ENCODE assay signal across 8 mouse cellular contexts in the genomic region with DNA sequence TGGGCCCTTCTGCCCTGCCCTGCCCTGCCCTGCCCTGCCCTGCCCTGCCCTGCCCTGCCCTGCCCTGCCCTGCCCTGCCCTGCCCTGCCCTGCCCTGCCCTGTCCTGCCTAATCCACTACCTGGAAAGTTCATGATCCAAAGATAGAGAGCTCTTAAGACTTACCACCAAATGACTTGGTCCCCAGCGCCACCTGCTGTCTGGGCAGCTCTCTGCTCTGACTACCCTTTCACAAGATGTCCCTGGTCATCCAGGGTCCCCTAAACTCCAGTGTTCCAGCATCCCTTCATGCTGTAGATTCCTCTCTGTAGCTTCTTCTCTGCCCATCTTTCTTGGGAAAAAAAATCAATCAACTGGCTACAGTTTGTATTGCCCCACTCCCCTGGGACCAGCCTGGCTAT. TPM values are rescaled to one million over a fixed set of nuclear protein-coding genes. Genes with fewer than 3 reads are reported as not detected.
DNase-seq lines count a peak whose midpoint lies in the region; ATAC-seq and TF ChIP-seq lines count a peak whose summit lies in the region.

No protein-coding gene starts in this region.

- H3K36me3 ChIP-seq in kidney, embryonic 16.5 days (ENCODE audit: insufficient read depth, low read length): no peaks in the 10 kb centered on the region
- no peaks in the 10 kb centered on the region for H3K36me3 ChIP-seq in lung, postnatal 0 days (ENCODE audit: insufficient read depth, low read length)
- H3K36me3 ChIP-seq in thymus, adult 2 months (ENCODE audit: control insufficient read depth, insufficient read depth, low read length): no peaks in the 10 kb centered on the region

- H3K4me3 ChIP-seq in kidney, embryonic 16.5 days (ENCODE audit: low read length): no peak overlapping the region
- H3K4me3 ChIP-seq in lung, postnatal 0 days (ENCODE audit: low read depth, low read length): no peak overlapping the region
- no peak overlapping the region for H3K4me3 ChIP-seq in thymus, adult 2 months (ENCODE audit: control insufficient read depth, insufficient read depth, low read length)

- 27% methylated on average over 1 of the region's 1 CpGs for WGBS in kidney, embryonic 16.5 days
- 13% methylated on average over 1 of the region's 1 CpGs for WGBS in lung, postnatal 0 days
- 29% methylated on average over 1 of the region's 1 CpGs for WGBS in thymus, adult 2 months

- no peak for TF ChIP-seq EP300 in lung, postnatal 0 days (IDR thresholded peaks at IDR 0.05)

- H3K27ac ChIP-seq in kidney, embryonic 16.5 days (ENCODE audit: low read length): no peak overlapping the region
- H3K27ac ChIP-seq in lung, postnatal 0 days (ENCODE audit: low read length): no peak overlapping the region
- H3K27ac ChIP-seq in thymus, adult 2 months (ENCODE audit: control insufficient read depth, insufficient read depth, low read length): no peak overlapping the region

- ATAC-seq in kidney, embryonic 16.5 days (ENCODE audit: low FRiP score, low TSS enrichment): no peak
- peak; percentile 39 to 59; a peak in 1 of 4 replicates for ATAC-seq in hematopoietic stem cell, adult 5-6 weeks (replicated peaks in 1 of 2; ENCODE audit: insufficient read depth in 1 of 2, low FRiP score in 2 of 2, low TSS enrichment in 1 of 2, low read depth in 1 of 2, poor library complexity in 2 of 2, severe bottlenecking in 2 of 2)
- ATAC-seq in lung, postnatal 0 days: no peak

- no peaks in the 10 kb centered on the region for H3K4me1 ChIP-seq in kidney, embryonic 16.5 days (ENCODE audit: insufficient read depth, low read length)
- no peaks in the 10 kb centered on the region for H3K4me1 ChIP-seq in lung, postnatal 0 days (ENCODE audit: insufficient read depth, low read depth, low read length)
- no peaks in the 10 kb centered on the region for H3K4me1 ChIP-seq in thymus, adult 2 months (replicated peaks; ENCODE audit: control insufficient read depth, insufficient read depth, low read length)

- peak; percentile 48 for DNase-seq in kidney, adult 18-20 months
- peak; percentile 21 for DNase-seq in NIH3T3 (ENCODE audit: low read depth)
- peak; percentile 7 for DNase-seq in cerebellum, adult 11-12 months
- peak; percentile 43 for DNase-seq in lung, postnatal 0 days (ENCODE audit: low spot score)
- DNase-seq in thymus, adult 2 months: no peak
- no peak for DNase-seq in T-cell, adult 2 months (ENCODE audit: low spot score)

- H3K9me3 ChIP-seq in kidney, embryonic 16.5 days (ENCODE audit: low read length): no peaks in the 10 kb centered on the region
- no peaks in the 10 kb centered on the region for H3K9me3 ChIP-seq in lung, postnatal 0 days (ENCODE audit: low read length)

- peak; percentile 64 for TF ChIP-seq CTCF in lung, postnatal 0 days (IDR thresholded peaks at IDR 0.05)
- no peak for TF ChIP-seq CTCF in thymus, adult 2 months (IDR thresholded peaks at IDR 0.05; ENCODE audit: borderline replicate concordance, control insufficient read depth, extremely low read depth, insufficient read depth, low read length, poor library complexity)

- H3K4me2 ChIP-seq in kidney, embryonic 16.5 days (replicated peaks; ENCODE audit: low read depth, low read length): no peak overlapping the region
- H3K4me2 ChIP-seq in lung, postnatal 0 days (replicated peaks; ENCODE audit: low read depth, low read length): no peak overlapping the region

- H3K27me3 ChIP-seq in kidney, embryonic 16.5 days (ENCODE audit: insufficient read depth, low read length): no peaks in the 10 kb centered on the region
- no peaks in the 10 kb centered on the region for H3K27me3 ChIP-seq in lung, postnatal 0 days (replicated peaks; ENCODE audit: insufficient read depth, low read length)
- H3K27me3 ChIP-seq in thymus, adult 2 months (ENCODE audit: control insufficient read depth, insufficient read depth, low read length): no peaks in the 10 kb centered on the region

- no peak for TF ChIP-seq POLR2A in thymus, adult 2 months (IDR thresholded peaks at IDR 0.05; ENCODE audit: control insufficient read depth, extremely low read depth, insufficient read depth, low read length, poor library complexity)

- no peak overlapping the region for H3K9ac ChIP-seq in kidney, embryonic 16.5 days (replicated peaks; ENCODE audit: low read length)
- no peak overlapping the region for H3K9ac ChIP-seq in lung, postnatal 0 days (replicated peaks; ENCODE audit: low read depth)

RNA-seq across cellular contexts. Expression of a gene that starts 31.3 kb away (rescaled TPM):
- 1.2 and 1.8 TPM in 2 replicates for polyA plus RNA-seq in kidney, embryonic 16.5 days (2015; fragmentation: Nextera tagmentation; extraction: Ambion mirVana)
- not detected in 2 replicates for total RNA-seq in hematopoietic stem cell, adult 5-6 weeks (2017)
- polyA plus RNA-seq in lung, postnatal 0 days (2015; fragmentation: Nextera tagmentation; extraction: Ambion mirVana): 0.33 and 0.38 TPM in 2 replicates
- polyA plus RNA-seq in thymus, adult 2 months (2012; rRNA removed): 0.80 and 0.85 TPM in 2 replicates

Comparison
In these comparisons a context has a peak if more than half of its experiments do, and no peak if none do; other contexts are left out.
1. DNase-seq: peak in kidney, adult 18-20 months (single experiment), NIH3T3 (single experiment), cerebellum, adult 11-12 months (single experiment) and lung, postnatal 0 days (single experiment); none in thymus, adult 2 months (single experiment) and T-cell, adult 2 months (single experiment).
2. ATAC-seq: peak in hematopoietic stem cell, adult 5-6 weeks (2 of 2); none in kidney, embryonic 16.5 days (single experiment) and lung, postnatal 0 days (single experiment).